Mouse (Mus musculus) forebrain, embryonic 11.5 days (tissue): ENCODE data around the gene Pcid2. TPM values are rescaled to one million over a fixed set of nuclear protein-coding genes. Genes with fewer than 3 reads are reported as not detected.

Source experiments
- ATAC-seq: fragments of 200-750 bp; cut with Nextera tagmentation; replicated peaks from 2 replicates; pipeline ENCODE4 v1.8.0; 2017; ENCODE audit warnings: moderate TSS enrichment; ENCODE audit not compliant: low FRiP score
- DNase-seq: peaks from one replicate; pipeline ENCODE4 v3.0.0-alpha.2; 2017; ENCODE audit warnings: low spot score
- H3K27ac ChIP-seq: fragments of 300-500 bp; sonication (generic); 2 replicates; pipeline ENCODE4 v1.5.1; 2014; ENCODE audit warnings: low read depth, low read length
- H3K27me3 ChIP-seq: fragments of 300-500 bp; sonication (generic); 2 replicates; pipeline ENCODE4 v1.6.1; 2014; ENCODE audit warnings: mild to moderate bottlenecking, low read length, mixed read lengths; ENCODE audit not compliant: control insufficient read depth, insufficient read depth
- H3K36me3 ChIP-seq: fragments of 300-500 bp; sonication (generic); 2 replicates; pipeline ENCODE4 v1.6.1; 2014; ENCODE audit warnings: mild to moderate bottlenecking, low read length, moderate library complexity, mixed read lengths; ENCODE audit not compliant: control insufficient read depth, insufficient read depth
- H3K4me1 ChIP-seq: fragments of 300-500 bp; sonication (generic); replicated peaks from 2 replicates; pipeline ENCODE4 v1.6.1; 2014; ENCODE audit warnings: low read length, mixed read lengths; ENCODE audit not compliant: control insufficient read depth, insufficient read depth
- H3K4me2 ChIP-seq: fragments of 300-500 bp; sonication (generic); 2 replicates; pipeline ENCODE4 v1.6.1; 2014; ENCODE audit warnings: low read depth, mild to moderate bottlenecking, low read length, moderate library complexity, mixed read lengths; ENCODE audit not compliant: severe bottlenecking
- H3K4me3 ChIP-seq: fragments of 300-500 bp; sonication (generic); 2 replicates; pipeline ENCODE4 v1.5.1; 2014; ENCODE audit warnings: low read depth, low read length
- H3K9ac ChIP-seq: fragments of 300-500 bp; sonication (generic); 2 replicates; pipeline ENCODE4 v1.6.1; 2014; ENCODE audit warnings: low read length
- H3K9me3 ChIP-seq: fragments of 300-500 bp; sonication (generic); 2 replicates; pipeline ENCODE4 v1.6.1; 2016; ENCODE audit warnings: low read length, mixed read lengths; ENCODE audit not compliant: control insufficient read depth
- WGBS: fragments of 180-500 bp; shearing (Covaris S2); extraction: QIAGEN DNeasy Blood & Tissue Kit; methylation state at CpG from one replicate; pipeline ENCODE4 v1.1.7; 2014; 5-methylcytosine and 5-hydroxymethylcytosine counted together
- polyA plus RNA-seq: library from polyadenylated mRNA; unstranded; fragments of >200 nt; fragmentation: Nextera tagmentation; extraction: Ambion mirVana; gene quantifications from 2 replicates; pipeline ENCODE4 v1.2.1, GENCODE M21; 2014

Gene Pcid2
- polyA plus RNA-seq: 51.0 and 56.6 TPM in 2 replicates

GRCm38 (mm10) chr8:13105087-13105881, at the start of gene Pcid2, which contains the start of gene Cul4a:
Gene Pcid2 (minus strand): TSS chr8:13105459.
Gene Cul4a (plus strand): TSS chr8:13105621.
- ATAC-seq (peak; percentile 96), DNase-seq (peak; percentile 99)
- peaks cover 7% of the 10 kb centered on the region; the same call in 1 of the 2 replicates for H3K4me1 ChIP-seq
- no peaks in the 10 kb centered on the region for H3K27me3 ChIP-seq
- peak within 1 kb of the TSS; percentile 91 for H3K4me2 ChIP-seq
- peak within 1 kb of the TSS; percentile 75 for H3K27ac ChIP-seq
- peak within 1 kb of the TSS; percentile 90 for H3K9ac ChIP-seq
- under 1% methylated on average over 85 of the region's 87 CpGs for WGBS
- H3K36me3 ChIP-seq: no peaks in the 10 kb centered on the region
- no peaks in the 10 kb centered on the region for H3K9me3 ChIP-seq
- peak within 1 kb of the TSS; percentile 95 for H3K4me3 ChIP-seq

- Histone ChIP-seq H3K4me1 (peaks cover 4% of the 10 kb centered on the region; the same call in 1 of the 2 replicates), H3K9ac (no peak overlapping the region), H3K36me3 (no peaks in the 10 kb centered on the region), H3K4me3 (no peak overlapping the region), H3K27ac (no peak overlapping the region), H3K27me3 (no peaks in the 10 kb centered on the region), H3K9me3 (no peaks in the 10 kb centered on the region), H3K4me2 (no peak overlapping the region)
- WGBS: 83% methylated on average over 9 of the region's 9 CpGs
- DNase-seq (no peak), ATAC-seq (no peak)
These were observed 48.8 kb upstream of the Pcid2 start for GRCm38 (mm10) chr8:13154099-13154498.

- H3K4me3 ChIP-seq: no peak overlapping the region
- no peaks in the 10 kb centered on the region for H3K36me3 ChIP-seq
- H3K4me1 ChIP-seq: no peaks in the 10 kb centered on the region
- H3K4me2 ChIP-seq: no peak overlapping the region
- H3K9ac ChIP-seq: no peak overlapping the region
- no peaks in the 10 kb centered on the region for H3K9me3 ChIP-seq
- no peak for ATAC-seq
- WGBS: 87% methylated on average over 2 of the region's 2 CpGs
- DNase-seq: no peak
- no peak overlapping the region for H3K27ac ChIP-seq
- no peaks in the 10 kb centered on the region for H3K27me3 ChIP-seq
These were observed 45.7 kb upstream of the Pcid2 start for GRCm38 (mm10) chr8:13150929-13151328.

- Histone ChIP-seq H3K9me3 (no peaks in the 10 kb centered on the region), H3K4me3 (no peak overlapping the region), H3K4me2 (no peak overlapping the region), H3K36me3 (no peaks in the 10 kb centered on the region), H3K4me1 (no peaks in the 10 kb centered on the region), H3K9ac (no peak overlapping the region), H3K27ac (no peak overlapping the region), H3K27me3 (no peaks in the 10 kb centered on the region)
- 63% methylated on average over 5 of the region's 5 CpGs for WGBS
- DNase-seq (no peak), ATAC-seq (no peak)
These were observed 44.6 kb upstream of the Pcid2 start for GRCm38 (mm10) chr8:13149866-13150265.

- no peak for ATAC-seq
- Histone ChIP-seq H3K4me2 (no peak overlapping the region), H3K36me3 (peaks cover 4% of the 10 kb centered on the region; the same call in 1 of the 2 replicates), H3K9ac (no peak overlapping the region), H3K9me3 (no peaks in the 10 kb centered on the region), H3K27ac (no peak overlapping the region), H3K4me1 (no peaks in the 10 kb centered on the region), H3K4me3 (no peak overlapping the region), H3K27me3 (no peaks in the 10 kb centered on the region)
- 95% methylated on average over 2 of the region's 2 CpGs for WGBS
- no peak for DNase-seq
These were observed 44.0 kb upstream of the Pcid2 start for GRCm38 (mm10) chr8:13149287-13149686.

GRCm38 (mm10) chr8:13148476-13148875, 43.2 kb upstream of the Pcid2 start:
- no peak overlapping the region for H3K9ac ChIP-seq
- ATAC-seq (no peak), DNase-seq (no peak)
- H3K27me3 ChIP-seq: no peaks in the 10 kb centered on the region
- no peak overlapping the region for H3K4me3 ChIP-seq
- H3K4me2 ChIP-seq: no peak overlapping the region
- H3K4me1 ChIP-seq: no peaks in the 10 kb centered on the region
- 93% methylated on average over 2 of the region's 2 CpGs for WGBS
- no peak overlapping the region for H3K27ac ChIP-seq
- H3K36me3 ChIP-seq: peaks cover 4% of the 10 kb centered on the region; the same call in 1 of the 2 replicates
- H3K9me3 ChIP-seq: no peaks in the 10 kb centered on the region

GRCm38 (mm10) chr8:13141681-13142080, 36.4 kb upstream of the Pcid2 start:
- peaks cover 11% of the 10 kb centered on the region for H3K36me3 ChIP-seq
- H3K9me3 ChIP-seq: no peaks in the 10 kb centered on the region
- H3K9ac ChIP-seq: no peak overlapping the region
- ATAC-seq: no peak
- no peaks in the 10 kb centered on the region for H3K27me3 ChIP-seq
- 93% methylated on average over 5 of the region's 5 CpGs for WGBS
- H3K4me3 ChIP-seq: no peak overlapping the region
- H3K27ac ChIP-seq: no peak overlapping the region
- H3K4me2 ChIP-seq: no peak overlapping the region
- no peaks in the 10 kb centered on the region for H3K4me1 ChIP-seq
- no peak for DNase-seq

GRCm38 (mm10) chr8:13139641-13140182, 34.5 kb upstream of the Pcid2 start:
- Histone ChIP-seq H3K4me2 (no peak overlapping the region), H3K9ac (no peak overlapping the region), H3K36me3 (peaks cover 11% of the 10 kb centered on the region), H3K4me3 (no peak overlapping the region), H3K27me3 (no peaks in the 10 kb centered on the region), H3K4me1 (no peaks in the 10 kb centered on the region), H3K9me3 (no peaks in the 10 kb centered on the region), H3K27ac (no peak overlapping the region)
- 95% methylated on average over 6 of the region's 6 CpGs for WGBS
- ATAC-seq (no peak), DNase-seq (no peak)
